Mouse (Mus musculus): ENCODE results near the gene Braf.

DNA sequence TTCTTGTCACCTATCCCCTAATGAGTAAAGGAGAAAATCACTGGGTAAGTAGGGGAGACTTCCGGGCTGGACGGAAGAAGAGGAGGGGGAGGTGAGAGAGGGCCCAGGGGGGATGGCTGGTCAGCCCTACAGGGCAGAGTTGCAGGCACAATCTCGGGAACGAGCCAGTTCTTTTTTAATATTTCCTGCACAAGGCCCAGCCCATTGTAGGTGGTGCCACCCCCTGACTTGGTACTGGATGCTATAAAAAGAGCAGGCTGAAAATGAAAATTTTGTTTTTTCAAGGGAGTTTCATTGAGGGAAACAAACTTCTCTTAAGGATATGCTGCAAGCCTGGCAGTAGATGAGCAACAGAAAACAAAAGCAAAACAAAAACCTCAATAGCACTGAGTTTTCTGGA, 44.7 kb downstream of the Braf start:
- TF ChIP-seq CTCF (IDR thresholded peaks at IDR 0.05; ENCODE audit: low read depth, low read length) (no peak), POLR2A (IDR thresholded peaks at IDR 0.05; ENCODE audit: borderline replicate concordance, low read depth, low read length) (no peak)

Data from bone marrow macrophage, adult 2 months (primary cell).